Mouse (Mus musculus): ENCODE results near the gene Mob4.

Gene Mob4

GRCm38 (mm10) chr1:55192015-55192414, 61.0 kb downstream of the Mob4 start:
- no peak for DNase-seq

GRCm38 (mm10) chr1:55192824-55193223, 61.8 kb downstream of the Mob4 start:
- DNase-seq = no peak

GRCm38 (mm10) chr1:55193316-55193715, 62.3 kb downstream of the Mob4 start:
- DNase-seq = peak; percentile 18

- DNase-seq = no peak
Measured at GRCm38 (mm10) chr1:55194064-55194915, 63.3 kb downstream of the Mob4 start.

- no peak for DNase-seq
Measured at GRCm38 (mm10) chr1:55195021-55195420, 64.0 kb downstream of the Mob4 start.

- no peak for DNase-seq
Measured at GRCm38 (mm10) chr1:55196327-55197003, 65.4 kb downstream of the Mob4 start.

GRCm38 (mm10) chr1:55198719-55199118, 67.7 kb downstream of the Mob4 start:
- DNase-seq = no peak

GRCm38 (mm10) chr1:55201850-55202752, 71.1 kb downstream of the Mob4 start:
- DNase-seq = peak; percentile 47
